Mouse (Mus musculus) hindbrain, embryonic 10.5 days (tissue): Measurements from ENCODE around the gene CT030661.1. TPM values are rescaled to one million over a fixed set of nuclear protein-coding genes. Genes with fewer than 3 reads are reported as not detected.
"Not testable (repeated sequence)": the region's sequence is repeated elsewhere in the genome, so short reads cannot be mapped to it uniquely, and the experiment has no call there.

Experiments
- DNase-seq: peaks from one replicate; pipeline ENCODE4 v3.0.0-alpha.2; 2017; ENCODE audit warnings: low spot score
- H3K27ac ChIP-seq: fragments of 300-500 bp; sonication (generic); 2 replicates; pipeline ENCODE4 v1.5.1; 2016; ENCODE audit warnings: mild to moderate bottlenecking, moderate library complexity
- H3K27me3 ChIP-seq: fragments of 300-500 bp; sonication (generic); 2 replicates; pipeline ENCODE4 v1.6.1; 2016; ENCODE audit warnings: mild to moderate bottlenecking; ENCODE audit not compliant: poor library complexity, insufficient read depth, severe bottlenecking
- H3K36me3 ChIP-seq: fragments of 300-500 bp; sonication (generic); 2 replicates; pipeline ENCODE4 v1.6.1; 2016; ENCODE audit warnings: mild to moderate bottlenecking, moderate library complexity
- H3K4me1 ChIP-seq: fragments of 300-500 bp; sonication (generic); replicated peaks from 2 replicates; pipeline ENCODE4 v1.6.1; 2016; ENCODE audit warnings: mild to moderate bottlenecking
- H3K4me3 ChIP-seq: fragments of 300-500 bp; sonication (generic); 2 replicates; pipeline ENCODE4 v1.5.1; 2016; ENCODE audit warnings: mild to moderate bottlenecking, moderate library complexity
- H3K9me3 ChIP-seq: fragments of 300-500 bp; sonication (generic); 2 replicates; pipeline ENCODE4 v1.6.1; 2016; ENCODE audit warnings: mild to moderate bottlenecking, moderate library complexity
- WGBS: fragments of 180-500 bp; shearing (Covaris S2); methylation state at CpG from one replicate; pipeline ENCODE4 v1.1.7; 2016; 5-methylcytosine and 5-hydroxymethylcytosine counted together
- polyA plus RNA-seq: library from polyadenylated mRNA; unstranded; fragments of >200 nt; fragmentation: Nextera tagmentation; extraction: Ambion mirVana; gene quantifications from 2 replicates; pipeline ENCODE4 v1.2.1, GENCODE M21; 2016

Gene CT030661.1
- polyA plus RNA-seq = 6.1 and 8.3 TPM in 2 replicates

DNA sequence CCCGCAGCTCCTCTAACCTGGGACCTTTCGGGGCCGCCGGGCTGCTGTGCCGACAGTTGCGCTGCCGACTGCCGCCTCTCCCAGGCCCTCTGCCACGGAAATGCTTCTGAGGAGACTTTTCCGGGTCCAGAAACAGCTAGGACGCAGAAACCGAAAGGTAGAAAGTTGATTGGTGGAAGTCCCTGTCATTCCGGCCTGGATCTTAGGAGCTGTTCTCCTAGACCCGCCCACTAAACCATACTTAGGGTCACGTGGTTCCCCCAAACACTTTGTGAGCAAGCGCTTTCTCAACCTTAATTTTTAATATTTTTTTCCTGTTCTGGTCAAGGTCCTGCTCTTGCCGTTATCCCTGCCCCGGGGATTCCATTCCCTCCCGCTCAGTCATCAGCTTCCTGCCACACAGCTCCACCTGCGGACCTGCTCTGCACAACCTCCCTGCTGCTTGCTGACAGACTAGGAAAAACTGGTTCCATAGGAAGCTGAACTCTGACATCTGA is at the start of gene CT030661.1:
TSS of gene CT030661.1 (minus strand) at position 108 of the 497 bp plus-strand sequence.
- DNase-seq = peak; percentile 86
- H3K27ac ChIP-seq = peak within 1 kb of the TSS; percentile 88
- WGBS = under 1% methylated on average over 20 of the region's 20 CpGs
- H3K4me1 ChIP-seq, H3K27me3 ChIP-seq, H3K9me3 ChIP-seq: not testable (repeated sequence)
- peak within 1 kb of the TSS; percentile 67 for H3K4me3 ChIP-seq
- H3K36me3 ChIP-seq = 0 out of 2 replicates have a peak, but pooled peaks cover 10% of the 10 kb centered on the region

DNA sequence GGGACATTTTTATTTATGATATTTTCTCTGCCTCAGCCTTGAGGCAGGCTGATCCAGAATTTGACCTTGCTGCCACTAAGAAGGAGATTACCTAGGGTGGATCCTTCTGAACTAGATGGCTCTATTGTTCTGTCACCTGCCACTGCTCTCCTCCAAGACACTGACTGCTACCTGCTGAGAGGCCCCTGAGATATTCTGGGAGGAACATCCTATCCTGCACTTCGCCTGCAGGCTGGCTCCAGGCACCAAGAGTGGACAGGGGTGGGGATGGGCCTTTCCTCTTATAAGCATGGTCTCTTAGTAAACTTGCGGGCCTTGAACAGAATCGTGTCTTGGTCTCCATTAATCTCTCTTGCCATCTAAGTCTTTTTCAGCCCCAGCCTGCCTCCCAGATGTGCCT is 49.3 kb upstream of the CT030661.1 start:
- peaks cover 40% of the 10 kb centered on the region for H3K36me3 ChIP-seq
- no peak for DNase-seq
- H3K27ac ChIP-seq = no peak overlapping the region
- no peaks in the 10 kb centered on the region for H3K27me3 ChIP-seq
- 91% methylated on average over 3 of the region's 3 CpGs for WGBS
- H3K4me3 ChIP-seq = no peak overlapping the region
- peaks cover 45% of the 10 kb centered on the region for H3K9me3 ChIP-seq
- peaks cover 12% of the 10 kb centered on the region for H3K4me1 ChIP-seq

DNA sequence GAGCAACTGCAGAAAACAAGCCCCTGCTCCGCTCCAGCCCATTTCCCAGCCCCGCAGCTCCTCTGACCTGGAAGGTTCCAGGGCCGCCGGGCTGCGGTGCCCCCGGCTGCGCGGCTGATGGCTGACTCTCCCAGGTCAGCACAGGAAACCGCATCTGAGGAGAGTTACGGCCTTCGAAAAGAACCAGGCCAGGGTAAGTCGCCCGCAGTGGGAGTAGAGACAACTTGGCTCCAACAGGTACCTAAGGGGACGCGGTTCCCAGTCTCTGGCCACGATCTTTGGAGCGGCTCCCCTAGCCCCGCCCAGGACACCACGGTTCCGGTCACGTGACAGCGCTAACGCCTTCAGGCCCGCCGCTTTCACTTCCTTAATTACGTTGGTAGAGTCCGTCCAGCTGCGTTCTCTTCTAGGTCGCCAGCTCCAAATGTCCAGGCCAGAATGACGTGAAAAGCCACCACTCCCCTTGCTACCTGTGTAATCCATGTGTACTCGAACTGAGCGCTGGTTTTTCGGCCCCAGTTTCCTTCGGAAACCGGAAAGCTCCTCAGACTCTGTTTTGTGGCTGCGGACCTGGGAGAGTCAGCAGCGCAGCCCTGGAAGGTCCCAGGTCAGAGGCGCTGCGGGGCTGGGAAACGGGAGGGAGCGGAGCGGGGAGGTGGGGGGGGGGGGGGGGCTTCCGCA is 46.6 kb upstream of the CT030661.1 start, which contains the start of the genes Zfp944 and Zfp758:
TSS of gene Zfp944 (minus strand) at position 300 of the 681 bp plus-strand sequence.
TSS of gene Zfp758 (plus strand) at position 353 of the 681 bp plus-strand sequence.
- Histone ChIP-seq H3K36me3 (peaks cover 42% of the 10 kb centered on the region), H3K4me3 (peak within 1 kb of the TSS; percentile 63), H3K9me3 (peaks cover 25% of the 10 kb centered on the region), H3K27ac (peak within 1 kb of the TSS; percentile 90), H3K4me1 (peaks cover 12% of the 10 kb centered on the region)
- DNase-seq = peak; percentile 75
- under 1% methylated on average over 33 of the region's 43 CpGs for WGBS
- not testable (repeated sequence) for H3K27me3 ChIP-seq

DNA sequence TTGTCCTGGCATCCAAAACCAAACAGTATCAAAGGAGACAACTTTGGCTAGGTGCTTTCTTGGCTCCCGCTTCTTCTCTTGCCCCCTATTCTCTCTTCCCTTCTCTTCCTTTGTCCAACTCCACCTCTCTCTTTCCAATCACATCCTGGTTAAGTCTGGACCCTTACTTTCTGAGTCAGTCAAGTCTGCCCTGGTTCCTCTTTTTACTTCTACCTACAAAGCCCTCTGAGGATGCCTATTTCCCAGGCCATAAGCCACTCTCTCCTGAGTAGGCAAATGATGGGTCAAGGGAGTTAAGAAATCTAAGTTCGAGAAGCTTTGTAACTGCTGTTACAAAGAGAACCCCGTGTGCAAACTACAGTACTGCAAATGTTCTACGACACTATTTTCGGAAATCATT is 45.9 kb upstream of the CT030661.1 start:
- Histone ChIP-seq H3K4me1 (peaks cover 12% of the 10 kb centered on the region), H3K4me3 (peak overlapping the region; percentile 63), H3K27me3 (no peaks in the 10 kb centered on the region), H3K27ac (peak overlapping the region; percentile 83; the same call in 1 of the 2 replicates), H3K36me3 (peaks cover 47% of the 10 kb centered on the region), H3K9me3 (peaks cover 24% of the 10 kb centered on the region)
- no peak for DNase-seq
- WGBS = 34% methylated on average over 5 of the region's 5 CpGs

DNA sequence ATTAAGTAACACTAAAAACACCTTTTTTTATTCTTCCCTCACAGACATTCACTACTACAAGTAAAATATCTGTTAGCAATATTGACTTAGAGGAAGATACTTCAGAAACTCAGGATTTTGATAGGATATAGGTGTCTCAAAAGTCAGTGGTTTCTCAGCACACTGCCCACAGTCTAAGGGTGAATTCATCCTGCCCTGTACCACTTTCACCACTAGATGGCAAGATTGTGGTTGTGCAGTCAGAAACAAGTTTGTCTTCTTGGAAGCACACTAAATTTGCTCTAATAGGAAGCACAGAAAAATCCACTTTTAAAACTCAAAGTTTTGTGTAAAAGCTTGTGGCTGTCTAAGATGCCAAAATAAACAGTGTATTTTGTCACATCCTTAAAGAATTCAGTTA is 38.2 kb upstream of the CT030661.1 start:
- no peaks in the 10 kb centered on the region for H3K27me3 ChIP-seq
- no peaks in the 10 kb centered on the region for H3K9me3 ChIP-seq
- H3K4me1 ChIP-seq = no peaks in the 10 kb centered on the region
- no peak overlapping the region for H3K27ac ChIP-seq
- DNase-seq = peak; percentile 11
- peaks cover 79% of the 10 kb centered on the region for H3K36me3 ChIP-seq
- H3K4me3 ChIP-seq = no peak overlapping the region

DNA sequence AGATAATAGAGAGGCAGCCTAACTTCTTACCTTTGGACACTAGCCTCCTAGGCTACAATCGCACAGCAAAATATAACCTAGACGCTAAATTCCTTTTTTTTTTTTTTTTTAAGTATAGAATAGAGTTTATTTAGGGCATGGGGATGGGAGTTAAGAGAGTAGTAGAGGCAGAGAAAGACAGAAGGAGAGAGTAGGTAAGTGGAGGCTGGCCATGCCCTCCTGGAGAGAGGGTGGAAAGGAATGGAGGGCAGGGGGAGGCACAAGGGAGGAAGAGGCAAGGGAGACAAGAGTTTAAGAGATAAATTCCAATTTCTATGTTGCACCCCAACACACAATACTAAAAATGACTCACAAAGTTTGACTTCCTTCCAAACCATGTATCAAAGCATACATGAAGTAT is 610 bp upstream of the CT030661.1 start:
- not testable (repeated sequence) for H3K4me1 ChIP-seq, H3K36me3 ChIP-seq, H3K27me3 ChIP-seq, DNase-seq, H3K9me3 ChIP-seq
- peak overlapping the region; percentile 67 for H3K4me3 ChIP-seq
- peak overlapping the region; percentile 88 for H3K27ac ChIP-seq
- WGBS = 13% methylated on average over 2 of the region's 2 CpGs

DNA sequence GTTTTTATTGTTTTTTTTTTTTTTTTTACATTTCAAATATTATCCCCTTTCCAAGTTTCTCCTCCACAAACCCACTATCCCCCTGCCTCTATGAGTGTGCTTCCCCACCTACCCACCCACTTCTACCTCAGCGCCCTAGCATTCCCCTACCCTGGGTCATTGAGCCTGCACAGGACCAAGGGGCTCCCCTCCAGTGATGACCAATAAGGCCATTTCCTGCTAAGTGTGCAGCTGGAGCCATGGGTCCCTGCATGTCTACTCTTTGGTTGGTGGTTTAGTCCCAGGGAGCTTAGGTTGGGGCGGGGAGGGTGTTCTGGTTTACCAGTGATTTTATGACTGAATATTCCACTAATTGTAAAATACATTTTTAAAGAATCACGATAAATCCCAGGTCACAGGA is 418 bp downstream of the CT030661.1 start:
- peaks cover 14% of the 10 kb centered on the region; the same call in 1 of the 2 replicates for H3K36me3 ChIP-seq
- WGBS = 3% methylated on average over 3 of the region's 3 CpGs
- H3K27ac ChIP-seq = peak overlapping the region; percentile 88
- H3K9me3 ChIP-seq, H3K4me1 ChIP-seq, H3K27me3 ChIP-seq: not testable (repeated sequence)
- peak; percentile 11 for DNase-seq
- H3K4me3 ChIP-seq = peak overlapping the region; percentile 67

Other genes starting within 250 kb of the CT030661.1 start
- 1.2 and 1.8 TPM in 2 replicates for gene Zfp947, start 148.6 kb downstream of the CT030661.1 start, polyA plus RNA-seq
- 1.3 and 2.2 TPM in 2 replicates for gene Zfp994, start 89.2 kb downstream of the CT030661.1 start, polyA plus RNA-seq
- 9.6 and 13.5 TPM in 2 replicates for gene Zfp944, start 46.6 kb upstream of the CT030661.1 start, polyA plus RNA-seq
- gene Zfp758, start 46.6 kb upstream of the CT030661.1 start, polyA plus RNA-seq = 7.6 and 7.8 TPM in 2 replicates
- 15.2 and 20.6 TPM in 2 replicates for gene Zfp946, start 109.4 kb upstream of the CT030661.1 start, polyA plus RNA-seq